Mouse (Mus musculus) neural tube, embryonic 11.5 days (tissue): Measurements from ENCODE around the gene Cblb. TPM values are rescaled to one million over a fixed set of nuclear protein-coding genes. Genes with fewer than 3 reads are reported as not detected.

Source experiments
- ATAC-seq: fragments of 200-750 bp; cut with Nextera tagmentation; 2 replicates; pipeline ENCODE4 v1.8.0; 2017; ENCODE audit warnings: moderate number of reproducible peaks, mild to moderate bottlenecking, moderate TSS enrichment, moderate library complexity; ENCODE audit not compliant: insufficient read depth, low FRiP score, low TSS enrichment
- DNase-seq: peaks from one replicate; pipeline ENCODE4 v3.0.0-alpha.2; 2015; ENCODE audit warnings: low spot score
- H3K27ac ChIP-seq: fragments of 300-500 bp; sonication (generic); 2 replicates; pipeline ENCODE4 v1.5.1; 2014; ENCODE audit warnings: low read depth, mild to moderate bottlenecking, low read length
- H3K27me3 ChIP-seq: fragments of 300-500 bp; sonication (generic); 2 replicates; pipeline ENCODE4 v1.6.1; 2014; ENCODE audit warnings: mild to moderate bottlenecking, low read length, mixed read lengths; ENCODE audit not compliant: control insufficient read depth, insufficient read depth
- H3K36me3 ChIP-seq: fragments of 300-500 bp; sonication (generic); 2 replicates; pipeline ENCODE4 v1.6.1; 2014; ENCODE audit warnings: mild to moderate bottlenecking, low read length, moderate library complexity, mixed read lengths; ENCODE audit not compliant: control insufficient read depth, insufficient read depth
- H3K4me1 ChIP-seq: fragments of 300-500 bp; sonication (generic); 2 replicates; pipeline ENCODE4 v1.6.1; 2014; ENCODE audit warnings: low read length, mixed read lengths; ENCODE audit not compliant: control insufficient read depth, insufficient read depth
- H3K4me2 ChIP-seq: fragments of 300-500 bp; sonication (generic); 2 replicates; pipeline ENCODE4 v1.6.1; 2014; ENCODE audit warnings: low read depth, mild to moderate bottlenecking, moderate library complexity
- H3K4me3 ChIP-seq: fragments of 300-500 bp; sonication (generic); 2 replicates; pipeline ENCODE4 v1.5.1; 2014; ENCODE audit warnings: low read depth, low read length
- H3K9ac ChIP-seq: fragments of 300-500 bp; sonication (generic); 2 replicates; pipeline ENCODE4 v1.6.1; 2014; ENCODE audit warnings: mild to moderate bottlenecking, low read length
- H3K9me3 ChIP-seq: fragments of 300-500 bp; sonication (generic); 2 replicates; pipeline ENCODE4 v1.6.1; 2016; ENCODE audit warnings: low read length; ENCODE audit not compliant: control insufficient read depth
- WGBS: fragments of 180-500 bp; shearing (Covaris S2); extraction: QIAGEN DNeasy Blood & Tissue Kit; methylation state at CpG from one replicate; pipeline ENCODE4 v1.1.7; 2014; 5-methylcytosine and 5-hydroxymethylcytosine counted together
- polyA plus RNA-seq: library from polyadenylated mRNA; unstranded; fragments of >200 nt; fragmentation: Nextera tagmentation; extraction: Ambion mirVana; gene quantifications from 2 replicates; pipeline ENCODE4 v1.2.1, GENCODE M21; 2014

Cblb gene
- polyA plus RNA-seq, 1 experiment from 2014 or later: 41.7 TPM

- ATAC-seq (no peak), DNase-seq (no peak)
- Histone ChIP-seq H3K4me2 (no peak overlapping the region), H3K9me3 (no peaks in the 10 kb centered on the region), H3K9ac (no peak overlapping the region), H3K36me3 (peaks cover 9% of the 10 kb centered on the region), H3K4me3 (no peak overlapping the region), H3K4me1 (0 out of 2 replicates have a peak, but pooled peaks cover 3% of the 10 kb centered on the region), H3K27me3 (no peaks in the 10 kb centered on the region), H3K27ac (no peak overlapping the region)
- 79% methylated on average over 11 of the region's 11 CpGs for WGBS
Measured at GRCm38 (mm10) chr16:52043380-52044117, 12.5 kb downstream of the Cblb start.

GRCm38 (mm10) chr16:52044518-52044917, 13.5 kb downstream of the Cblb start:
- WGBS: 96% methylated on average over 7 of the region's 7 CpGs
- DNase-seq: no peak
- no peak for ATAC-seq

GRCm38 (mm10) chr16:52044985-52045384, 14.0 kb downstream of the Cblb start:
- 0 out of 2 replicates have a peak, but pooled peaks cover 3% of the 10 kb centered on the region for H3K4me1 ChIP-seq
- H3K27me3 ChIP-seq: no peaks in the 10 kb centered on the region
- 96% methylated on average over 4 of the region's 4 CpGs for WGBS
- ATAC-seq (no peak), DNase-seq (no peak)
- no peak overlapping the region for H3K9ac ChIP-seq
- peaks cover 9% of the 10 kb centered on the region for H3K36me3 ChIP-seq
- no peak overlapping the region for H3K27ac ChIP-seq
- H3K4me2 ChIP-seq: no peak overlapping the region
- no peaks in the 10 kb centered on the region for H3K9me3 ChIP-seq
- H3K4me3 ChIP-seq: no peak overlapping the region

More at GRCm38 (mm10) chr16:52044518-52044917, 13.5 kb downstream of the Cblb start:
- Histone ChIP-seq H3K9ac (no peak overlapping the region), H3K9me3 (no peaks in the 10 kb centered on the region), H3K4me3 (no peak overlapping the region), H3K4me2 (no peak overlapping the region), H3K27ac (no peak overlapping the region), H3K36me3 (peaks cover 9% of the 10 kb centered on the region), H3K27me3 (no peaks in the 10 kb centered on the region), H3K4me1 (0 out of 2 replicates have a peak, but pooled peaks cover 3% of the 10 kb centered on the region)

- ATAC-seq (no peak), DNase-seq (no peak)
- H3K9ac ChIP-seq: no peak overlapping the region
- H3K4me2 ChIP-seq: no peak overlapping the region
- H3K27ac ChIP-seq: no peak overlapping the region
- no peak overlapping the region for H3K4me3 ChIP-seq
- peaks cover 9% of the 10 kb centered on the region for H3K36me3 ChIP-seq
- H3K9me3 ChIP-seq: no peaks in the 10 kb centered on the region
- no peaks in the 10 kb centered on the region for H3K27me3 ChIP-seq
- 92% methylated on average over 4 of the region's 4 CpGs for WGBS
- 0 out of 2 replicates have a peak, but pooled peaks cover 3% of the 10 kb centered on the region for H3K4me1 ChIP-seq
Measured at GRCm38 (mm10) chr16:52046464-52046863, 15.4 kb downstream of the Cblb start.

- Histone ChIP-seq H3K4me1 (no peaks in the 10 kb centered on the region), H3K27ac (no peak overlapping the region), H3K4me3 (no peak overlapping the region), H3K9me3 (no peaks in the 10 kb centered on the region), H3K4me2 (no peak overlapping the region), H3K36me3 (peaks cover 9% of the 10 kb centered on the region), H3K9ac (no peak overlapping the region), H3K27me3 (no peaks in the 10 kb centered on the region)
- DNase-seq (no peak), ATAC-seq (no peak)
- 93% methylated on average over 8 of the region's 8 CpGs for WGBS
Measured at GRCm38 (mm10) chr16:52051106-52051505, 20.1 kb downstream of the Cblb start.

- WGBS: 74% methylated on average over 5 of the region's 5 CpGs
- Histone ChIP-seq H3K4me1 (peaks cover 4% of the 10 kb centered on the region; the same call in 1 of the 2 replicates), H3K27me3 (no peaks in the 10 kb centered on the region), H3K9me3 (no peaks in the 10 kb centered on the region), H3K36me3 (peaks cover 9% of the 10 kb centered on the region), H3K4me2 (no peak overlapping the region), H3K4me3 (no peak overlapping the region), H3K27ac (no peak overlapping the region), H3K9ac (no peak overlapping the region)
- ATAC-seq (no peak), DNase-seq (no peak)
Measured at GRCm38 (mm10) chr16:52052734-52053133, 21.7 kb downstream of the Cblb start.

- Histone ChIP-seq H3K27ac (no peak overlapping the region), H3K9ac (no peak overlapping the region), H3K4me2 (no peak overlapping the region), H3K4me3 (no peak overlapping the region), H3K9me3 (no peaks in the 10 kb centered on the region), H3K27me3 (no peaks in the 10 kb centered on the region), H3K36me3 (no peaks in the 10 kb centered on the region), H3K4me1 (peaks cover 4% of the 10 kb centered on the region; the same call in 1 of the 2 replicates)
- ATAC-seq: no peak
- WGBS: 97% methylated on average over 3 of the region's 3 CpGs
- DNase-seq: no peak
Measured at GRCm38 (mm10) chr16:52055236-52055635, 24.2 kb downstream of the Cblb start.

- no peak for DNase-seq
- Histone ChIP-seq H3K4me2 (no peak overlapping the region), H3K4me1 (peaks cover 8% of the 10 kb centered on the region), H3K36me3 (no peaks in the 10 kb centered on the region), H3K9me3 (no peaks in the 10 kb centered on the region), H3K4me3 (no peak overlapping the region), H3K27me3 (no peaks in the 10 kb centered on the region), H3K9ac (no peak overlapping the region), H3K27ac (no peak overlapping the region)
- no peak for ATAC-seq
- 87% methylated on average over 4 of the region's 4 CpGs for WGBS
Measured at GRCm38 (mm10) chr16:52056164-52056563, 25.1 kb downstream of the Cblb start.

GRCm38 (mm10) chr16:52057335-52057734, 26.3 kb downstream of the Cblb start:
- WGBS: 83% methylated on average over 2 of the region's 2 CpGs
- DNase-seq (no peak), ATAC-seq (no peak)
- Histone ChIP-seq H3K4me1 (peaks cover 8% of the 10 kb centered on the region), H3K36me3 (no peaks in the 10 kb centered on the region), H3K9ac (no peak overlapping the region), H3K4me3 (no peak overlapping the region), H3K9me3 (no peaks in the 10 kb centered on the region), H3K4me2 (no peak overlapping the region), H3K27me3 (no peaks in the 10 kb centered on the region), H3K27ac (no peak overlapping the region)
